Mouse (Mus musculus) CD4-positive, CD25-positive, alpha-beta regulatory T cell, adult 4 months (primary cell): Measurements from ENCODE around the gene Use1. TPM values are rescaled to one million over a fixed set of nuclear protein-coding genes. Genes with fewer than 3 reads are reported as not detected.
"Not testable (repeated sequence)": the region's sequence is repeated elsewhere in the genome, so short reads cannot be mapped to it uniquely, and the experiment has no call there.

Source experiments
- ATAC-seq: one replicate; pipeline ENCODE4 v1.8.0; 2017
- polyA plus RNA-seq, 2 experiments: library from polyadenylated mRNA; unstranded; fragments of 100-300 nt; shearing (Covaris generic); gene quantifications; one replicate each; pipeline ENCODE4 v1.2.1; 2017

Use1 gene
- 100 to 1,000 TPM; 292 to 321 TPM for polyA plus RNA-seq

DNA sequence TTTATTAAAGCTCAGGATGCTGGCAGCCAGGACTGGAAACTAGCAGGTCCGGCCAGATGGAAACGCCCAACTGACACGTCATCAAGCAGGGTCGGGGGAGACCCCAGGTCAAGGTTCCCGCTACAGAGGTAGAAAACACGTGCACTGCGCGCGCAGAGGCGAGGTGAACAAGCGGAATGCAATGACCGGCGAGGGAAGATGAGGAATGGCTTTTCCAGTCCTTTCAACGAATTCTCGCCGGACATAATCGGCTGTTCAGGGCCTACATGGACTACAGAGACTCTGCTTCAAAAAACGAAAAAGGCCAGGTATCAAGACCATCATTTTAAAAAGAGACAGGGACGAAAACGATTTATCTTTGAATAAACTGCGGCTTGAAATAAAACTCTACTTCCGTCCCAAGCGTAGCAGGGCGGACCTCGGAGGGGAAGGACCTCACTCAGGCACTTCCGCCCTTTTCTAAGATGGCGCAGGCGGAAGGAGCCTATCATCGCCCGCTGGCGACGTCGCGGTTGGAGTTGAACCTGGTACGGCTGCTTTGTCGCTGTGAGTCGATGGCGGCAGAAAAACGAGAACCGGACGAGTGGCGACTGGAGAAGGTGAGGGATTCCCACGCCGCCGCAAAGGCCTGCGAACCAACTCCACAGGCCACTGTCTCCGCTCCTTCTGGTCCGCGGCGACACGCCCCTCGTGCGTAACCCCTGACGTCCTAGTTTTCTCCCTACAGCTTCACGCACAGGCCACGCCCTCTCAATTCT, at the start of gene Use1:
Gene Use1, plus strand, starts transcription at position 78 of the 758 bp plus-strand sequence.
- ATAC-seq = peak; percentile 72

GRCm38 (mm10) chr8:71318610-71319009, 48.0 kb upstream of the Use1 start:
- ATAC-seq = not testable (repeated sequence)

- ATAC-seq = not testable (repeated sequence)
Measured at GRCm38 (mm10) chr8:71319760-71320159, 46.9 kb upstream of the Use1 start.

GRCm38 (mm10) chr8:71322939-71323338, 43.7 kb upstream of the Use1 start:
- no peak for ATAC-seq

- ATAC-seq = peak; percentile 68
Measured at GRCm38 (mm10) chr8:71324848-71325247, 41.8 kb upstream of the Use1 start.

DNA sequence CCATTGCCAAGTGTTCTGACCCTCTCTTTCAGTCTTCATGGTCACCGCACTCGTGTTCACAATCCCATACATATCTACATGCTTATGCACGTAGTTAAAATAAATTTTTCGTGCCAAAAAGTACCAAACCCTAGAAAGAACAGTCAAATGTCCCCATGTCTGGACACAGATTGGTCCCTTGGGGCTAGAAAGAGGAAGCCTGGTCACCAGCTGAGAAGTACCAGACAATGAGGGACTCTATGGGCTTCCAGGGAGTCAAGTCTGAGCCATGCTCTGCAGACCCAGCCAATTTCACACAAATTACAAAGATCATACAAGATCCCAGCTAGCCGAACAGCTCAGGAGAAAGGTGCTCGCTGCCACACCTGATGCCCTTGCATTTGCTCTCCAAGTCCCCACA, 28.8 kb upstream of the Use1 start:
- ATAC-seq = not testable (repeated sequence)

GRCm38 (mm10) chr8:71340625-71341024, 26.0 kb upstream of the Use1 start:
- no peak for ATAC-seq

- ATAC-seq = no peak
Measured at GRCm38 (mm10) chr8:71346581-71346980, 20.1 kb upstream of the Use1 start.

DNA sequence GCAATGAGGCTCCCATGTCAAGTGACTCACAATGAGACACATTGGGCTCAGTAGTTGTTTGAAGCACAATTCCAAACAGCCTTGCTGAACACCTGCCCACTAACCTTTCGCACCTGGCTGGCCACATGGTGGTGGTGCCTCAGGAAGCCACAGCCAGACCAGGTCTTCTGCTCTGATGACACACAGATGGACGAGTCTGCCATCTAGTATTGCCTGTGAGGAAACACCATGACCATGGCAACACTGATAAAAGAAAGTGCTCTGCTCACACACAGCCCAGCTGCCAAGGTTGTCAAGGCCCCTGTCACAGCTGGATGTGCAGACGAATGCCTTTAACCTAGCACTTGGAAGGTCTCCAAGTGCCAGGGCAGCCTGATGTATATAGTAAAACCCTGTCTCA, 15.5 kb upstream of the Use1 start:
- no peak for ATAC-seq

DNA sequence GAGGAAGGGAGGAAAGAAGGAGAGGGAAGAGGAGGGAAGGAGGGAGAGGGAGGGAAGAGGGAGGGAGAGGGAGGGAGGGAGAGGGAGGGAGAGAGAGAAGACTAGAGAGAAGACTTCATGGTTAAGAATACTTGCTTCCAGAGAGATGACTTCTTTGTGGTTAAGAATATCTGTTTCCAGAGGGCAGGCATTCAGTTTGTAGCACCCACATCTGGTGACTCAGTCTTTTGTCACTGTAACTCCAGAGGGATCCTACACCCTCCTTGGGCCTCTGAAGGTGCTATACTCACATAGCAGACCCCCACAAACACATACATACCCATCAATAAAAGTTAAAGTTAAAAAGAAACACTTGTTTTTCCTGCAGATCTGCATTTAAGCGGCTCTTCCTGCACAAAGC, 15.1 kb upstream of the Use1 start:
- no peak for ATAC-seq

DNA sequence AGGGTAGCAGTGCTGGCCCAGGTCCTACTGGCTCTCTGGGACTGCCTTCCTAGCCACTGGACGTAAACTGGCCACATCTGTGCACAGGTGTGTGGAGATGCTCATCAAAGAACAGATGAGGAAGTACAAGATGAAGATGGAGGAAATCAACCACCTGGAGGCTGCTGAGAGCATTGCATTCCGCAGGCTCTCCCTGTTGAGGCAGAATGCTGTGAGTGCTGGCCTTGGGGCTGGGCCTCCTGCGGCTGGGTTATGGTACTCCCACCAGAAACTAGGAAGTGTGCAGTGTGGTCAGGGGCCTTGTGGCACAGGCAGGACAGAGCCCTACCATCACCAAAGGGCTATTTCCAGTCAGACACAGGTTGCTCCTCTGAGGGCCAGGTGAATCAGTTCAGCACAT, 8.6 kb upstream of the Use1 start:
- no peak for ATAC-seq

GRCm38 (mm10) chr8:71367529-71368176, 1.0 kb downstream of the Use1 start:
- ATAC-seq = no peak

DNA sequence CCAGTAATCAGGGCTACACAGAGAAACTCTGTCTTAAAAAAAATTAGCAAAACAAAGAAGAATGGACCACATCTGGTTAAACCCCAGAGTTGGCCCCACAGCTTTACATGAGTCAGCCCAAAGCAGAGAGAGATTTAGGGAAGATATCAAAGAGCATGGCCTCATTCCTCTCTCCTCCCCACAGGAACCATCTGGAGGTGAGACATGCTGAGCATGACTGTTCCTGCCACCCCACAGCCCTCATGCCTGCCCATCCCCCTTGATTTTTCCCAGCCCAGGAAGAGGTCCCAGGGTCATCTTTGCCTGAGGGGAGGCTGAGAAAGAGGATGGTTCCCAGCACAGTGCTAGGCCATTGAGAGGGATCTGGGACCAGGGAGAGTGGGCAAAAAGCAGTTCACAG, 1.7 kb downstream of the Use1 start:
- ATAC-seq = no peak

DNA sequence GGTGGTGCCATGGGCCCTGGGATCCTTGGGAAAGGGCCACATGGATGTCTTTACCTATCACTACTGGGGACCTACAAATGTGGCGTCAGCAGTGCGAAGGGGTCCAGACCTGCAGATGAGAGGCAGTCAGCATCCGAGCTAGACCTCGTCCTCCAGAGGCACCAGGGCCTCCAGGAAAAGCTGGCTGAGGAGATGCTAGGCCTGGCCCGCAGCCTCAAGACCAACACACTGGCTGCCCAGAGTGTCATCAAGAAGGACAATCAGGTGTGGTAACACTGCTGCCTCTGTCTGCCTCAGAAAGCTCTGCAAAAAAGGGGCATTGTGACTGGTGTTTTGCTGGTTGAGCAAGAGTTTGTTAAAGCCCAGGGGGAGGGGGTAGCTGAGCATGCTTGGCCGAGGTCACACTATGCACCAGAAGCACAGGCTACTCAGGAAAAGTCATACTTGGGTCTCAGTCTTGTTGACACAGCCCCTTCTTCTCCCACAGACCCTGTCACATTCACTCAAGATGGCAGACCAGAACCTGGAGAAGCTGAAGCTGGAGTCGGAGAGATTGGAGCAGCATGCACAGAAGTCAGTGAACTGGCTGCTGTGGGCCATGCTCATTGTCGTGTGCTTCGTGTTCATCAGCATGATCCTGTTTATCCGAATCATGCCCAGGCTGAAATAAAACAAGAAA, 2.5 kb downstream of the Use1 start:
- no peak for ATAC-seq

GRCm38 (mm10) chr8:71370711-71371235, 4.1 kb downstream of the Use1 start:
- no peak for ATAC-seq

GRCm38 (mm10) chr8:71371236-71371848, 4.7 kb downstream of the Use1 start, which contains the start of gene Ocel1:
Gene Ocel1 (plus strand): TSS chr8:71371298.
- ATAC-seq = peak; percentile 84

DNA sequence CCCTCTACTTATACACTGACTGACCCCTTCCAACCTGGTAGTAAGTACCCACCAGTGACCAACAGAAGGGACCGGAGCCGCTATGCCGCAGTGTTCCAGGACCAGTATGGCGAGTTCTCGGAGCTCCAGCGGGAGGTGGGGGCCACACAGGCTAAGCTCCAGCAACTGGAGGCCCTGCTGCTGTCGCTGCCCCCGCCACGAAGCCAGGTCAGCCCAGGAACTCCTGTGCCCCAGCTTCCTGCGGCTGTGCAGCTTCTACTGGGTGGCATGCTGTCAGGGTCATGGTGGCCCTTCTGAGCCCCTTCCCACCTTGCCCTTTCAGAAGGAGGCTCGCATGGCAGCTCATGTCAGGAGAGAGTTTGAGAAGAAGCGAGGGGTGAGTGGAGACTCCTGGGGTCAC, 5.8 kb downstream of the Use1 start:
- no peak for ATAC-seq

DNA sequence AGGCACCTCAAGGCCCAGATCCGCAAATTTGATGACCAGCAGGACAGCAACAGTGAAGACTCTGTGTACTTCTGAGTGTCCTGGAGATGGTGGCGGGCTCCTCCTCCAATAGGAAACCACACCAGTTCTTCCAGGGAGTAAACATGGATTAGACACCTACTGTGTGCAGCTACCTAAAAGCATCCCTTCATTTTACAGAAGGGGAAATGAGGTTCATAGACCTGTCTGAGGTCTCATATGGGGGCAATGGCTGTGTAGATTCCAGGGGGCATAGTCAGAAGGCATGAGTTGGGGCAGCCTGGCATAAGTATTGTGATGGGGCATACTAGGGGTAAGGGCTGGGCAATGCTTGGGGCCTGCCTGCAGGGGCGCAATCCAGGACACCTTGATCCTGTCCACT, 6.4 kb downstream of the Use1 start:
- ATAC-seq = no peak

- no peak for ATAC-seq
Measured at GRCm38 (mm10) chr8:71374616-71375206, 8.1 kb downstream of the Use1 start.

DNA sequence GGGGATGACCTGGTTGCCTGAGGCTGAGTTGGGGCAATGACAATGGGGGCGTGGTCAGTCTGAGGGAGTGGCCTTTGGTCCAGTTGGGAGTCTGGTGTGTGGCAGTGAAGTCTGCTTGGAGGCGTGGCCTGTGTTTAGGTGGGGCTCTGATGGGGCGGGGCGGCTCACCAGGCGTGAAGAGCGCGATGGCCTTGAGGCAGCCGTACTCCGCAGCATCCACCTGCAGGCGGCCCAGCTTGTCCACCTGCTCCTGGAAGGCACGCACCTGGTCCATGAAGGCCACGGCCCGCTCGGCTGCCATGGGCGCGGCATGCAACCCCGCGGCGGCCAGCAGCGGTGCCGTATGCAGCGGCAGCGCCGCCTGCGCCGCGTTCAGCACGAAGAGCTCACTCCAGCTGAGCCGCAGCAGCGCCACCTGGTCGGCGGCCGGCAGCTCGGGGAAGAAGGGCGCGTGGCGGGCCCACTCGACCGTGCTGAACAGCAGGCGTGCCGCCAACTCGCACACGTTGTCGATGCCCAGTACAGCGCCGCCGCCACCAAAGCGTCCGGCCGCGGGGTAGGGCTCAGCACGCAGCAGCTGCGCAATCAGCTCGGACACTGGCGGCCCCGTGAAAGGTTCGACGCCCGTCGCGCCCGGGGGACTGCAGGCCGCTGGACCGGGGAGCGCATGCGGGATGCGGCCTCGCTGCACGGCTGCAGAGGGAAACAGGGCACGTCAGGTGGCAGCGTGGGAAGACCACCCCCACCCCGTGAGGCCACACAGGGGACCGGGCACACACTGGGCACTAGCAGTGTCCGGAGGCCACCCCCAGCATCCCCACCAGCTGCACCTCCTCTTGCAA, 9.2 kb downstream of the Use1 start:
- no peak for ATAC-seq

- no peak for ATAC-seq
Measured at GRCm38 (mm10) chr8:71376423-71377030, 9.9 kb downstream of the Use1 start.
